Mouse (Mus musculus) CH12F3 (cell line): Measurements from ENCODE around the gene Zdhhc12.

Source experiments
- in situ Hi-C: fragments of 300-500 bp; cut with MboI; formaldehyde crosslinking; loops from 2 replicates; pipeline ENCODE4 v1.14.3; 2020; ENCODE audit warnings: low sequenced_read_pairs

Gene Zdhhc12

DNA sequence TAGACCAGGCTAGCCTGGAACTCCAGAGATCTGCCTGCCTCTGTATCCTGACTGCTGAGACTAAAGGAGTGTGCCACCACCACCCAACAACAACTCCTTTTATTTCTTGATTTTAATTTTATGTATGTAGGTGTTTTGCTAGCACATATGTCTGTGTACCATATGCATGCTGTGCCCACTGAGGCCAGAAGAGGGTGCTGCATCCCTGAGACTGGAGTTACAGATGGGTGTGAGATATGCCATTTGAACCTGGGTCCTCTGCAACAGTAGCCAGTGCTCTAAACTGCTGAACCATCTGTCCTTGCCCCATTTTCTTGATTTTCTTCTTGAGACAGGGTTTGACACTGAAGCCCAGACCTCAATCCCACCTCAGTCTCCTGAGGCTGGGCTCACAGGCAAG, 12.9 kb upstream of the Zdhhc12 start:
- in situ Hi-C loops = no loop called here

DNA sequence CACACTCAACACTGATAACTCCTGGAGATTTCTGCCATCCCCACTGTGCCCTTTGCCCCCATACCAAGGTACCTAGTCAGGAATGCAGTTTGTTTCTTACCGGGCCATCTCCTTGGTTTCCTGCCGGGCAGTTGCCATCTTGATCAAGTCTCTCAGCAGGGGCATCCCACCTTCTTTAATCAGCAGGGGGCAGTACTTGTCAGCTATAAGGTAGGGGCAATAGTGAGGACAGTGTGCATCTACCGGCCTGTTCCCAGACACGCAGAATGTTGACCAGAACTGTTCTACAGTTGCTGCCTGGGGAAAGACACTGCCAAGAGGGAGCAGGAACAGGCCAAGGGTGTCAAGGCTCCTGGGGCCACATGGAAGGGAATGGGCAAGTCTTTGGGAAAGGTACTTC, 6.8 kb upstream of the Zdhhc12 start:
- in situ Hi-C loops = no loop called here

DNA sequence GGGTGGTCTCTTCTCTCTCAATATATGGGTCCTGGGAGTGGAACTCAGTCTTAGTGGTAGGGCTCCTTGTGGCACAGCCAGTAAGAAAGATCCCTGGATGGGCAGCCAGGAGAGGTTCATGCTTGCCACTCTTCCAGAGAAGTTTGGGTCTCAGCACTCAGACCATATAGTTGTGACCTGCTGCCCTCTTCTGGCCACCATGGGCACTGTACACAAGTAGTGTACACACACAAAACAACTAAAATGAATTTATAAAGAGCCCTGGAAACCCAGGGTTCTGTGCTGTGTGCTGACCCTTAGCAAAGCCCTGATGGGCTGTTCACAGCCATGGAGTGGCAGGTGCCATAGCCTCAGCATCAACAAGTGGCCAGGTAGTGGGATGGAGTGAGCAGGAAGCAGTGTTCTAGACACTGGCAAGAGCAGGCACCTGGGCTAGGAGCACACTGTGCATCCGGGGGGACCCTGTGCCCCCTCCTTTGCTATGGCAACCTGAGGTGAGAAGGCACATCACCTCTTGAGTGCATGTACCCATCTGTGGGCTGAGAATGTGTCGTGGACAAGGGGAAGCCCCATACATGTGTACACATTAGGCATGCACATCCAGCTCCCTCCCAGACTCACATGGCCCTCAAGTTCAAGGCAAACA, 2.6 kb upstream of the Zdhhc12 start:
- in situ Hi-C loops = no loop called here

DNA sequence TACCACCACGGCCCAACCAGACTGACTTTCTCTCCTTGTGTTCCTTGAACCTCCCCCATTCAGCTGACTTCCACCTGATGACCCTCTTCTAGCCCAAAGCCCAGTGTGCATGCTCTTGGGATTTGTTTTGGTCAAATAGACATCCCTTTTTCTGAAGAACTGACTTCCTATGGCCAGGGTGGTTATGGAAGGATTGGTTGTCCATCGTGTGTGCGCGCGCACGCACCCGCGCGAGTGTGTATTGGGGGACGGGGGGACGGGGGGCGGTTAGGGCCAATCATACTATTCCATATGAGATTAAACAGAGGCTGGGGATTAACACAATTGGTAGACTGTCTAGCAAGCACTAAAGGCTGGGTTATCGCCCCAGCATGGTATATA, 750 bp upstream of the Zdhhc12 start:
- in situ Hi-C loops = no loop called here

DNA sequence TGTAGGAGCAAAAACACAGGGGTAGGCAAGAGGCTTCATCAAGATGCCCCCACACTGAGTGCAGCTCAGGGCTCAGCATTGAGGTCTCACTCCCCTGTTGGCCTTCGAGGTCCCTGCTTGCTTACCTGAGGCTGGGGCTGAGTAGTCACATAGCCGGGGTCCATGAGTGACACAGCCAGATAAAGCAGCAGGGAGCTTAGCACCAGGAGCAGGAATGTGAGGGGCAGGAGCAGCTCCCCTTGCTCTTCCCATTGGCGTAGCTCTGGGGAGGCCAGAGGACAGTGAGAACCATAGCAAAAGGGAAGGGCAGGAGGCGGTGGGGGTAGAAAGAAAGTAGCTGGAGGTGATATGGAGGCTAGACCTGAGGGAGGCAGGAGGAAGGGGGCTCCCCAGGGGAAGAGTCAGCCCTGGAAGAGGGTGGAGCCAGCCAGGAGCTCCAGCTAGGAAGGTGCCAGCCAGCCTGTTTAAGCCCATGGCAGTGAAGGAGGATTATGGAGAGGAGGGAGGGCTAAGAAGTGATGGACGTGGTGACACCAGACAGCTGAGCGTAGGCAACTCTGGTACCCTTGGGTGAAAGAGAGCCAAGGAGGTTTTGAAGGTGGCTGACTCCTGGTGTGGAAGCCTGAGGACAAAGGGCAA, 1.0 kb downstream of the Zdhhc12 start:
- in situ Hi-C loops = no loop called here

DNA sequence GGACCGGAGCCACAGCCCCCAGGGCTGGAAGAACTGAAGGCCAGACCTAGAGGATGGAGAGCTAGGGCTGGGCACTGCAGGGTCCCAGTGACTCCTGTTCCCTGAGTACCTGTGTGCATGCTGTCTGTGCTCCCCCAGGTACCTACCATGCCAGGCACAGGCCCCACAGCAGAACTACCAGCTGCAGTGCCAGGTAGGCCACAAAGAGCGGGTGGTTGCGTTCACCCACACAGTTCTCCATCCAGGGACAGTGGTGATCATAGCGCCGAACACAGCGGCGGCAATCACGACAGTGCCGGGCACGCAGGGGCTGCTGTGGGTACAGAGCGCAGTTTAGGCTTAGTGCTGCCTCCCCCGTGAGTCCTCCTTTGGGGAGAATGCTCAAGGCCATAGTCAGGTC, 1.9 kb downstream of the Zdhhc12 start:
- in situ Hi-C loops = no loop called here

DNA sequence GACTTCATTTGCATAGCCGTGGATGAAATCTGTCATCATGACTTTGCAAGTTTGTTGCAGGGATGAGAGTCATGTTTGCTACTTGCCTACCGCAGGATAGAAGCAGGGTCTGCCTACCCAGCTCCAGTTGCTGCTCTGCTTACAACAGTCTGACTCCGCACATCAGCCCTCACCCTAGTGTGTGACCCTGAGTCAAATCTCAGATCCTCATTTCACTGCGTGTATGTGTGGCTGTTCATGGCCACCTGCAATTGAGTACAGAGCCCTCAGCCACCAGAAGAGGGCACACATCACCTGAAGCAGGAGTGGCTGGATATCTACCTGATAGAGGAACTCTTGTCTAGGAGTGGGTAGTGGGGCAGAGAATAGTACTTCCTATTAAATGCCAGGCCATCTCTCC, 6.1 kb downstream of the Zdhhc12 start:
- in situ Hi-C loops = no loop called here

DNA sequence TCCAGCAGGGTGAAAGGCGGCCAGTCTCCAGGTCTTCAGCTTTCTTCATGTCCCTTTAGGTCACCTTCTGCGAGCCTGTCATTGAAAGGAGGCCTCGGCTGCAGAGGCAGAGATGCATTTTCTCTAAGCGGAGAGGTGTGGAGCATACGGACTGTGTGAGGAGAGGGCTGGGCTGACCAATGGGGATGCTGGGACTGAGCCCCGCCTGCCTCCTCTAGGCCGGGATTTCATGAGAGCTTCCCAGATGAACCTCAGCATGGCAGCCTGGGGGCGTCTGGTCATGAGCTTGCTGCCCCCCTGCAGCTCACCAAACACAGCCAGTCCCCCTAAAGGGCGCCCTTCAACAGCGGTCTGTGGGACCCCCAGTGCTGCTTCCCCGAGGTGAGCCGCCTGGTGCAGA, 8.8 kb downstream of the Zdhhc12 start:
- in situ Hi-C loops = no loop called here

DNA sequence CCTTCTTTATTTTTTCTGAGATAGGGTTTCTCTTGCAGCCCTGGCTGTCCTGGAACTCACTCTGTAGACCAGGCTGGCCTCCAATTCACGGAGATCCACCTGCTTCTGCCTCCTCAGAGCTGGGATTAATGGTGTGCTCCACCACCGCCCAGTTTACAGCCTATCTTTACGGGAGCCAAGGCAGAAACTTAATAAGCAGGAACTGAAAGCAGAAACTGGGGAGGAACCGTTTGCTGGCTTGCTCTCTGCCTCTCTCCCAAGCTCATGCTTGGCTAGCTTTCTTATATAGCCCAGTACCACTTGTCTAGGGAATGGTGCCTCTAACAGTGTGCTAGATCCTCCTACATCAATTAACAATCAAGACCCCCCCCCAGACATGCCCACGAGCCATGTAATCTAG, 9.3 kb downstream of the Zdhhc12 start:
- in situ Hi-C loops = no loop called here

DNA sequence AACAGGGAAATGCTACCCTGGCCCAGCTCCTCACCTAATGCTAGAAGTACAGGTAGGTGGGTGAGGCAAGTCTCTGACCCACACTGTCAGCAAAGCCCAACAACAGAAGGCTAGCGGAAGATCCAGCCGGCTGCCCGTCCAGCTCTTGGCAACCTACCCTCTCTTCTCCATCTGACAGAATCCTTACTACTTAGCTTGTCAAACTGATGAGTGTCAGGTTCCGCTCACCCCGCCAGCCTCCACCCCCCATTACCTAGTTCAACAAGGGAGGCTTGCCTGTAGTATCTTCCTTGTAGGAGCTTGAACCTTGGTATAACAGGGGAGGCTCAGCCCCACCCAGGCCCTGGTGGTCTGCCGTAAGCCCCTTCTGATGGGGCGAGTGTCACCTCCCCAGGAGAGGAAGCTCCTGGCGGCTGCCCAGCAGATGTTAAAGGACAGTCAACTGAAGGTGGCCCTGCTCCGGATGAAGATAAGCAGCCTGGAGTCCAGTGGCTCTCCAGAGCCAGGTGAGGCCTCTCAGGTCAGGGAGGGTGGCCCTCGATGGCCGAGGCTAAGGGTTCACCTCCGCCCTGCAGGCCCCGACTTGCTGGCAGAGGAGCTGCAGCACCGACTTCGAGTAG, 13.2 kb downstream of the Zdhhc12 start:
- in situ Hi-C loops = no loop called here

DNA sequence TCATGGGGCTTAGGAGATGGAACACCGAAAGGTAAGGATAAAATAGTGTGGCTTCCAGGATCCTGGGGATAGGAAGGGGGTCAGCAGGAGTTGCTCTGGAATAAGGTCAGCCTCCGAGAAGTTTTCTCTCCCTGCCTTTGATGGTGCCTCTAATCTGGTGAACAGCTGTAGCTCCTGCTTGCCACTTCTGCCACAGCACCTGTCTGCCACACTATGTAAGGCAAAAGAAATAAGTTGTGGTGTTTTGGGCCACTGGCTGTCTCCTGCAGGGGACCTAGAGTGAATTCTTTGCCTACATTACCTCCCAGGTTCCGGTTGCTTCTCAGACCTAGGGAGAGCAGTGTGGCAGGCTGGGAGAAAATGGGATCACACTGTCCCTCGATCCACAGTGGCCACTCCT, 14.7 kb downstream of the Zdhhc12 start:
- in situ Hi-C loops = no loop called here

DNA sequence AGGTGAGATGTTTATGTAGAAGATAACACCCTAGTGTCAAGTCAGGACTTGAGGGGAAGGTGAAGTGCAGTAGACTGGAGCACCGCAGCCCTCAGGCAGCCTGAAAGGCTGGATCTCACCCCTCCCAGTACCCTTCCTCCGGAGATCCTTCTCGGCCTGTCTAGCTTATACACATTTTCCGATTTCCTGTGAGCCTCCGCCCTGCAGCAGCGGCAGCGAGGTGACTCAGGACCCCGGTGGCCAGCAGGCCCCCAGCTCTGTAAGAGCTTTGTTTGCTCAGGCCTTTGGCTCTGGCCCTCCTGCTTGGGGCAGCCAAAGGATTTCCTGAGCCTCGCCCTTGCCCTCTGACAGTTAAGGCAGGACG, 15.1 kb downstream of the Zdhhc12 start:
- in situ Hi-C loops = no loop called here

DNA sequence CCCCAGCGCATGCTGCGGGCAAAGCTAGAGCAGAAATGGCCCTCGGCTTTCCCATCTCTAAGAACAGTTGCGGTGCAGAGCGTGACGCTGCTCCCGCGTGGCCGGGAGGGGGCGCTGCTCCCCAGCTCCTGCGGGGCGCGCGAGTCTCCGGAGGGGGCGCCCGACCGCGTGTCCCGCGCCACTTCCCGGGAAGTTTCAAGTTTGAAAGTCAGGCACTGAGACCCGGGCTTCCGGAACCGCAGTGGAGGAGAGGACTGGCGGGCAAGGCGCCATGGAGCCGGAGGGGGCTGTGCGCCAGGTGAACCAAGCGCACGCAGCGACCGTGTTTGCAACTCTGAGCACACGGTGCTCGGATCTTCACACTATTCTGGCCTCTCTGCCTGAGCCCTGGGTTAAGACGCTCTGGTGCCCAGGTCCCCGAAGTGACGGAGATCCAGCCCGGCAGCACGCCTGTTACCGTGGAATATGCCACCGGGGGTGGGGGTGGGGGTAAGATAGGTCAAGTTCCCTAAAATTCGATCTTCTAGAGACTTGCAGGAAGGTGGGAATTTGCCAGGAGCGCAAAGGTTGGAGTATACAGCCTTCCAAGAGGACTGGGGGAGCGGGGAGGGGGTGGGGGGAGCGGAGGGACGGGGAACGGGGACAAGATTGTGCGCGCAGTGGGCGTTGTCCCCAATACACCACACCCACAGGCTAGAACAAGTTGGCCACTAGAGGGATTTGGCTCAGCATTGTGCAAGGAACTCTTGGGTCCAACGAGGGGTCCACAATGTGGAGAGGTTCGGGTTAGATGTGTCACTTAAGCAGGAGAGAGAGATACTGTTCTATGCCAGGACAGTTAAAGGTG, 15.7 kb downstream of the Zdhhc12 start, which contains the start of gene Pkn3:
Gene Pkn3, plus strand, starts transcription at position 183 of the 847 bp plus-strand sequence.
- in situ Hi-C loops = no loop called here

DNA sequence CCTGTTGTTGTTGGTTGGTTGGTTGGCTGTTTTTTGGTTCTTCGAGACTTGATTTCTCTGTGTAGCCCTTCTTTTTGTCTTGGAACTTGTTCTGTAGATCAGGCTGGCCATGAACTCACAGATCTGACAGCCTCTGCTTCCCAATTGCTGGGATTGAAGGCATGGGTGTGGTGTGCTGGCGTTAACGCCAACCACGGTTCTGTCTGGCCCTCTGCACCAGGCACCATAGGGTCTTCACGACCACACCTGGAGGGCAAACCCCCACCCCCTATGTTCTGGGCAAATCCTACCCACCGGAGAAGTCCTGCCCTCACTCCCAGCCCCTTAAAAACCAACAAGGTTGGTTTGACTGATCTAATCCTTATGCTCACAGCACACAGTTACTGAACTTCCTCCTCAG, 16.5 kb downstream of the Zdhhc12 start:
- in situ Hi-C loops = no loop called here

DNA sequence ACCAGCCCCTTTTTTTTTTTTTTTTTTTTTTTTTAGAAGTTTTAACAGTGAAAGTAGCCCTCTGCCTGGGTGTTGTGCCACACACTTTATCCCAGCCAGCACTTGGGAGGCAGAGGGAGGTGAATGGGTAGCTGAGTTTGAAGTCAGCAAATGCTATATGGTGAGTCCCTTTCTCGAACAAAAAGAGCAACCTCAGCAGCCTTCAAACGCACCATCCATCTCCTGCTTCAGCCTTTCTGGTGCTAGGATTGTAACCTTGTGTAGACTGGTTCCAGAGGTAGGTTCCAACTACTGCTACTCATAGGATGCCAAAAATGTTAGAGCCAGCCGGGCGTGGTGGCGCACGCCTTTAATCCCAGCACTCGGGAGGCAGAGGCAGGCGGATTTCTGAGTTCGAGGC, 17.0 kb downstream of the Zdhhc12 start:
- in situ Hi-C loops = no loop called here

DNA sequence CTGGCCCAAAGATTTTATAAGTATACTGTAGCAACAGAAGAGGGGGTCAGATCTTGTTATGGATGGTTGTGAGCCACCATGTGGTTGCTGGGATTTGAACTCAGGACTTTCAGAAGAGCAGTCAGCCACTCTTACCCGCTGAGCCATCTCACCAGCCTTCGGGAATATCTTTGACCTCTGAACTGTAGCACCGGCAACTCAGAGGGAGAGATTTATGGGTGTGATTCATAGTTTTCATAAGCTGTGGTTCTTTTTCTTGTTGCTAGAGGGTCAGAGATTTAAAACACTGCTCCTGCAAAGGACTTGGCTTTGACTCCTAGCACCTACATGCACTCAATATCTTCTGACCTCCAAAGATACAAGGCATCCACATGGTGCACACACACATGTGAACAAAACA, 17.8 kb downstream of the Zdhhc12 start:
- in situ Hi-C loops = no loop called here

DNA sequence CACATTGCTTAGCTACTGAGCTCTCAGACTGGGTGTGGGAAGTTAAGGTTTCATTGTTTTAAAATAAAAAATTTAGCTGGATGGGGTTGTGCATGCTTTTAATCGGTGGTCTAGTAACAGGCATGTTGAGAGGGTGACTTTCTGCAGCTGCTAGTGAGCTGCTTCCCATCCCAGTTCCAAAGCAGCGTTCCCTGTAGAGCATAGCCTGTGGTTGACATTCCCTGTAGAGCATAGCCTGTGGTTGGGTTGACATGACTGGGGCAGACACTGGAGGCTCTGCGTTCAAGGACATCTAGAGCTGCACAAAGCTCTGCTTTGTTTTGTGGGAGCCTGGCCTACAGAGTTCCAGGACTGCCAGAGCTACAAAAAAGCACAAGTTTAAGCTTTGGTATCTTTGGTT, 20.2 kb downstream of the Zdhhc12 start:
- in situ Hi-C loops = no loop called here

DNA sequence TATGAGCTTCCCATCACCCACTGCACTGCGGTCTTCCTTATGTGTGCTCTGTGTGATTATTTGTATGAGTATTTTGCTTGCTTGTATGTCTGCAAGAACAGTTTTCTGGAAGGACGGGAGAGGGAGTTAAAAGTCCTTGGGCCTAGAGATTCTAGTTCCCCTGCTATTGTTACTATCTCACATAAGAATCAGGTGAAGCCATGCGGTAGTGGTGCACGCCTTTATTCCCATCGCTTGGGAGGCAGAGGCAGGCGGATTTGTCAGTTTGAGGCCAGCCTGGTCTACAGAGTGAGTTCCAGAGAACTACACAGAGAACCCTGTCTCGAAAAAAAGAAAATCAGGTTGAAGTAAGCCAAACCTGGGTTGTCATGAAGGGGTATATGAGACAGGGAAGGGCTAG, 20.6 kb downstream of the Zdhhc12 start:
- in situ Hi-C loops = no loop called here

DNA sequence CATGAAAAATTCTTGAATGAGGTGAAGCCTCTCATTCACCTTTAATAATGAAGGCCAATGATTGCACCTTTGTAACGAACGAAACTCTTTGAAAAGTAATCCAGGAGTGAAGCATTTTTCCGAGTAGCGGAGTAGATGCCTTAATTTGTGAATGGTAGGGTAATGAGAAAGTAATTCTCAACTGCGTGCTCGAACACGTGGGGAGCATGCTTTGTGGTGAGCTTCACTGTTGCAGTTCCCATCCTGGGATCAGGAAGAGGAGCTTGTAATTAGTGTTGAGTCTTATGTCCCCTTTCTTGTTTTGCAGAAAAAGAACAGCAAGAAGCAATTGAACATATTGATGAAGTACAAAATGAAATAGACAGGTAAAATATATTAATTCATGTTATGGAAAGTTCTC, 25.5 kb downstream of the Zdhhc12 start:
- in situ Hi-C loops = no loop called here

DNA sequence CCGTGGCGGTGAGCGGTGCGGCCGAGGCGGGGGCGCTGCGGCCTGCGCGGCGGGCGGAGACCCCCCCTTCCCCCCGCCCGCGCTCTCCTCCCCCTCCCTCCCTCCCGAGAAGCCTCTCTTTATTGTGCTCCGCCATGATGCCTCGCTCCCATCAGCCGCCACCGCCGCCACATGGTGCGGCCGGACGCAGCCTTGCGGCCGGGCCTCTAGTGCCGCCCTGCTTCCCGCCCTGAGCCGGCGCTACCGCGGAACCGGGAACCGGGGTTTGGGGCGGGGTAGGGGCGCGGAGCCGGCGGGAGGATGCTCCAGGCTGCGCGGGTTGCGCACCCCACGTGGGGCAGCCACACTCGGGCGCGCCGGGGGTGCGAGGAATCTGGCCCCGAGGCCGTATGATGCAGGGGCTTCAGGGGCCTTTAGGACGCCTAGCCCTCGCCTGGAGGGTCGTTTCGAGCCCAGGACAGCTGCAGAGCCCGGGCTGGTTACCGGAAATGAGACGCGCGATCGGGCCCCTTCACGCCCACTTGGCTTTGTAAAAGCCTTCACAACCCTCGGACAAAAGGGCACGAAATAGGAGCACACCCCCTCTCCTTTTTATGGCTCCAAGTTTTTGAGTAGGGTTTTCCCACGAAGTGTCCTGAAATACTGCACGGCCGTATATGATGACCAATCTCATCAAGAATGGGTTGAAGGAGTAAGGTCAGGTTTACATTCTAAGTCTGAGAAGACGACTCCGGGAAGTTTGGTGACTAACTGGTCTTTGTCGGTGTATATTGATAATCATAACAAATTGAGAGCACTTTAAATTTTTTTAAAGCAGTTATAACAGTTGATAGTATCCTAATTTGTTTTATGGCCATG, 26.2 kb downstream of the Zdhhc12 start:
- in situ Hi-C loops = no loop called here
